Mouse (Mus musculus) heart, postnatal 0 days (tissue): Measurements from ENCODE around the gene Lef1.

Source experiments
- CTCF ChIP-seq: IDR thresholded peaks from 2 replicates; pipeline ENCODE4 v1.5.1; 2016; ENCODE audit warnings: antibody characterized with exemption, control low read depth, low read depth
- EP300 ChIP-seq: IDR thresholded peaks from 2 replicates; pipeline ENCODE4 v1.6.1; 2016; ENCODE audit warnings: antibody characterized with exemption, low read depth

GRCm38 (mm10) chr3:131228083-131228482 lies 117.8 kb downstream of the Lef1 start:
- TF ChIP-seq CTCF (peak; percentile 10; the same call in 1 of the 2 replicates), EP300 (no peak)
